Mouse (Mus musculus) heart, adult 11 months (tissue): ENCODE results near the gene Irs2.

ENCODE experiments used
- DNase-seq: peaks from one replicate; pipeline ENCODE4 v3.0.0; 2022

Irs2 gene

GRCm38 (mm10) chr8:10980876-10981275 is 27.4 kb downstream of the Irs2 start:
- DNase-seq = no peak

- DNase-seq = no peak
These were observed 28.3 kb downstream of the Irs2 start for GRCm38 (mm10) chr8:10979916-10980315.

GRCm38 (mm10) chr8:10979196-10979794 is 29.0 kb downstream of the Irs2 start:
- no peak for DNase-seq

GRCm38 (mm10) chr8:10978377-10978776 is 29.9 kb downstream of the Irs2 start:
- DNase-seq = peak; percentile 95

- DNase-seq = no peak
These were observed 30.4 kb downstream of the Irs2 start for GRCm38 (mm10) chr8:10977742-10978376.

GRCm38 (mm10) chr8:10974659-10975058 is 33.6 kb downstream of the Irs2 start:
- no peak for DNase-seq

- DNase-seq = no peak
These were observed 34.1 kb downstream of the Irs2 start for GRCm38 (mm10) chr8:10974126-10974525.

- DNase-seq = no peak
These were observed 35.3 kb downstream of the Irs2 start for GRCm38 (mm10) chr8:10972851-10973452.

GRCm38 (mm10) chr8:10971984-10972383 is 36.3 kb downstream of the Irs2 start:
- DNase-seq = no peak

- no peak for DNase-seq
These were observed 36.7 kb downstream of the Irs2 start for GRCm38 (mm10) chr8:10971509-10971908.

GRCm38 (mm10) chr8:10970496-10971456 is 37.5 kb downstream of the Irs2 start:
- DNase-seq = no peak

GRCm38 (mm10) chr8:10968687-10969086 is 39.6 kb downstream of the Irs2 start:
- DNase-seq = no peak

GRCm38 (mm10) chr8:10965401-10966117 is 42.7 kb downstream of the Irs2 start:
- peak; percentile 90 for DNase-seq

GRCm38 (mm10) chr8:10964511-10965099 is 43.7 kb downstream of the Irs2 start:
- no peak for DNase-seq

- DNase-seq = no peak
These were observed 46.3 kb downstream of the Irs2 start for GRCm38 (mm10) chr8:10961989-10962388.

GRCm38 (mm10) chr8:10960277-10960819 is 47.9 kb downstream of the Irs2 start:
- no peak for DNase-seq

- DNase-seq = no peak
These were observed 50.8 kb downstream of the Irs2 start for GRCm38 (mm10) chr8:10957292-10957955.

GRCm38 (mm10) chr8:10953346-10954053 is 54.8 kb downstream of the Irs2 start:
- peak; percentile 98 for DNase-seq

GRCm38 (mm10) chr8:10952706-10953105 is 55.6 kb downstream of the Irs2 start:
- DNase-seq = no peak

- no peak for DNase-seq
These were observed 56.0 kb downstream of the Irs2 start for GRCm38 (mm10) chr8:10952235-10952634.

- no peak for DNase-seq
These were observed 56.7 kb downstream of the Irs2 start for GRCm38 (mm10) chr8:10951567-10951966.
